Mouse (Mus musculus): ENCODE measurements around the gene Chpt1. TPM values are rescaled to one million over a fixed set of nuclear protein-coding genes. Genes with fewer than 3 reads are reported as not detected.
"Not testable (repeated sequence)": the region's sequence is repeated elsewhere in the genome, so short reads cannot be mapped to it uniquely, and the experiment has no call there.

Chpt1 gene
- polyA plus RNA-seq, 1 experiment = 4.8 TPM

- Histone ChIP-seq H3K27me3 (replicated peaks) (peaks cover 6% of the 10 kb centered on the region), H3K4me1 (peaks cover 10% of the 10 kb centered on the region), H3K36me3 (replicated peaks; ENCODE audit: low read length) (no peaks in the 10 kb centered on the region), H3K9me3 (no peaks in the 10 kb centered on the region), H3K4me3 (replicated peaks) (no peak overlapping the region)
- TF ChIP-seq GATA1 (IDR thresholded peaks at IDR 0.05; ENCODE audit: borderline replicate concordance, low read length) (no peak), FLI1 (IDR thresholded peaks at IDR 0.05; ENCODE audit: low read length) (no peak)
These were observed 3.9 kb downstream of the Chpt1 start for GRCm38 (mm10) chr10:88499993-88500392.

GRCm38 (mm10) chr10:88496864-88497564 lies 6.9 kb downstream of the Chpt1 start:
- Histone ChIP-seq H3K4me1 (no peaks in the 10 kb centered on the region), H3K27me3 (replicated peaks) (no peaks in the 10 kb centered on the region), H3K36me3 (replicated peaks; ENCODE audit: low read length) (no peaks in the 10 kb centered on the region), H3K4me3 (replicated peaks) (no peak overlapping the region), H3K9me3 (no peaks in the 10 kb centered on the region)
- no peak for TF ChIP-seq FLI1 (IDR thresholded peaks at IDR 0.05; ENCODE audit: low read length)
- no peak for TF ChIP-seq GATA1 (IDR thresholded peaks at IDR 0.05; ENCODE audit: borderline replicate concordance, low read length)

GRCm38 (mm10) chr10:88494959-88495587 lies 8.8 kb downstream of the Chpt1 start:
- Histone ChIP-seq H3K9me3 (no peaks in the 10 kb centered on the region), H3K4me3 (replicated peaks) (no peak overlapping the region), H3K36me3 (replicated peaks; ENCODE audit: low read length) (no peaks in the 10 kb centered on the region), H3K27me3 (replicated peaks) (no peaks in the 10 kb centered on the region), H3K4me1 (no peaks in the 10 kb centered on the region)
- TF ChIP-seq FLI1 (IDR thresholded peaks at IDR 0.05; ENCODE audit: low read length) = no peak
- no peak for TF ChIP-seq GATA1 (IDR thresholded peaks at IDR 0.05; ENCODE audit: borderline replicate concordance, low read length)

- Histone ChIP-seq H3K36me3 (replicated peaks; ENCODE audit: low read length) (no peaks in the 10 kb centered on the region), H3K9me3 (no peaks in the 10 kb centered on the region), H3K27me3 (replicated peaks) (no peaks in the 10 kb centered on the region), H3K4me1 (no peaks in the 10 kb centered on the region), H3K4me3 (replicated peaks) (no peak overlapping the region)
- TF ChIP-seq FLI1 (IDR thresholded peaks at IDR 0.05; ENCODE audit: low read length) (no peak), GATA1 (IDR thresholded peaks at IDR 0.05; ENCODE audit: borderline replicate concordance, low read length) (no peak)
These were observed 11.2 kb downstream of the Chpt1 start for GRCm38 (mm10) chr10:88492658-88493057.

- TF ChIP-seq GATA1 (IDR thresholded peaks at IDR 0.05; ENCODE audit: borderline replicate concordance, low read length) (no peak), FLI1 (IDR thresholded peaks at IDR 0.05; ENCODE audit: low read length) (no peak)
These were observed 12.2 kb downstream of the Chpt1 start for GRCm38 (mm10) chr10:88491632-88492031.

GRCm38 (mm10) chr10:88488629-88489028 lies 15.2 kb downstream of the Chpt1 start:
- H3K36me3 ChIP-seq (replicated peaks; ENCODE audit: low read length) = no peaks in the 10 kb centered on the region
- H3K27me3 ChIP-seq (replicated peaks) = no peaks in the 10 kb centered on the region
- H3K9me3 ChIP-seq = no peaks in the 10 kb centered on the region
- H3K4me3 ChIP-seq (replicated peaks) = no peak overlapping the region
- H3K4me1 ChIP-seq = no peaks in the 10 kb centered on the region
- TF ChIP-seq GATA1 (IDR thresholded peaks at IDR 0.05; ENCODE audit: borderline replicate concordance, low read length) (no peak), FLI1 (IDR thresholded peaks at IDR 0.05; ENCODE audit: low read length) (no peak)

More at GRCm38 (mm10) chr10:88491632-88492031, 12.2 kb downstream of the Chpt1 start:
- Histone ChIP-seq H3K27me3 (replicated peaks) (no peaks in the 10 kb centered on the region), H3K36me3 (replicated peaks; ENCODE audit: low read length) (no peaks in the 10 kb centered on the region), H3K9me3 (no peaks in the 10 kb centered on the region), H3K4me3 (replicated peaks) (no peak overlapping the region), H3K4me1 (no peaks in the 10 kb centered on the region)

GRCm38 (mm10) chr10:88482866-88483265 lies 21.0 kb downstream of the Chpt1 start:
- H3K27me3 ChIP-seq (replicated peaks); H3K4me3 ChIP-seq (replicated peaks); H3K4me1 ChIP-seq; H3K9me3 ChIP-seq; H3K36me3 ChIP-seq (replicated peaks; ENCODE audit: low read length): not testable (repeated sequence)

- Histone ChIP-seq H3K4me3 (replicated peaks) (no peak overlapping the region), H3K27me3 (replicated peaks) (peaks cover 2% of the 10 kb centered on the region), H3K9me3 (peaks cover 10% of the 10 kb centered on the region), H3K36me3 (replicated peaks; ENCODE audit: low read length) (no peaks in the 10 kb centered on the region), H3K4me1 (no peaks in the 10 kb centered on the region)
- TF ChIP-seq GATA1 (IDR thresholded peaks at IDR 0.05; ENCODE audit: borderline replicate concordance, low read length) (no peak), FLI1 (IDR thresholded peaks at IDR 0.05; ENCODE audit: low read length) (no peak)
These were observed 43.6 kb downstream of the Chpt1 start for GRCm38 (mm10) chr10:88460122-88460820.

GRCm38 (mm10) chr10:88459502-88459992 lies 44.3 kb downstream of the Chpt1 start, which contains the start of gene Sycp3:
Sycp3 (plus strand) TSS chr10:88459569.
- Histone ChIP-seq H3K4me3 (replicated peaks) (no peak within 1 kb of the TSS), H3K9me3 (peaks cover 10% of the 10 kb centered on the region), H3K36me3 (replicated peaks; ENCODE audit: low read length) (no peaks in the 10 kb centered on the region), H3K4me1 (no peaks in the 10 kb centered on the region), H3K27me3 (replicated peaks) (peaks cover 2% of the 10 kb centered on the region)
- TF ChIP-seq FLI1 (IDR thresholded peaks at IDR 0.05; ENCODE audit: low read length) (no peak), GATA1 (IDR thresholded peaks at IDR 0.05; ENCODE audit: borderline replicate concordance, low read length) (no peak)

- H3K36me3 ChIP-seq (replicated peaks; ENCODE audit: low read length) = no peaks in the 10 kb centered on the region
- H3K4me1 ChIP-seq = no peaks in the 10 kb centered on the region
- TF ChIP-seq FLI1 (IDR thresholded peaks at IDR 0.05; ENCODE audit: low read length) = no peak
- no peak for TF ChIP-seq GATA1 (IDR thresholded peaks at IDR 0.05; ENCODE audit: borderline replicate concordance, low read length)
- H3K4me3 ChIP-seq (replicated peaks) = no peak overlapping the region
- H3K27me3 ChIP-seq (replicated peaks) = peaks cover 2% of the 10 kb centered on the region
- H3K9me3 ChIP-seq = peaks cover 10% of the 10 kb centered on the region
These were observed 46.1 kb downstream of the Chpt1 start for GRCm38 (mm10) chr10:88457816-88458215.
